Mouse (Mus musculus): ENCODE data around the gene Gtf3c5.
A peak's percentile ranks its signal among the peaks of the same experiment; 100 is the strongest.

The Gtf3c5 gene

GRCm38 (mm10) chr2:28534436-28535262, 48.9 kb downstream of the Gtf3c5 start:
- DNase-seq (ENCODE audit: low read depth) = peak; percentile 13

GRCm38 (mm10) chr2:28533901-28534435, 49.6 kb downstream of the Gtf3c5 start:
- peak; percentile 56 for DNase-seq (ENCODE audit: low read depth)

GRCm38 (mm10) chr2:28532938-28533771, 50.4 kb downstream of the Gtf3c5 start:
- DNase-seq (ENCODE audit: low read depth) = peak; percentile 93

- DNase-seq (ENCODE audit: low read depth) = no peak
Measured at GRCm38 (mm10) chr2:28530311-28530710, 53.2 kb downstream of the Gtf3c5 start.

GRCm38 (mm10) chr2:28529856-28530255, 53.7 kb downstream of the Gtf3c5 start:
- DNase-seq (ENCODE audit: low read depth) = no peak

GRCm38 (mm10) chr2:28528354-28528730, 55.2 kb downstream of the Gtf3c5 start:
- DNase-seq (ENCODE audit: low read depth) = no peak

- DNase-seq (ENCODE audit: low read depth) = no peak
Measured at GRCm38 (mm10) chr2:28527436-28528353, 55.9 kb downstream of the Gtf3c5 start.

- DNase-seq (ENCODE audit: low read depth) = peak; percentile 90
Measured at GRCm38 (mm10) chr2:28525943-28526876, 57.3 kb downstream of the Gtf3c5 start.

- DNase-seq (ENCODE audit: low read depth) = peak; percentile 91
Measured at GRCm38 (mm10) chr2:28525219-28525942, 58.2 kb downstream of the Gtf3c5 start.

- peak; percentile 55 for DNase-seq (ENCODE audit: low read depth)
Measured at GRCm38 (mm10) chr2:28524406-28524805, 59.1 kb downstream of the Gtf3c5 start.

- DNase-seq (ENCODE audit: low read depth) = peak; percentile 87
Measured at GRCm38 (mm10) chr2:28523643-28524117, 59.9 kb downstream of the Gtf3c5 start.

GRCm38 (mm10) chr2:28522166-28522565, 61.4 kb downstream of the Gtf3c5 start:
- DNase-seq (ENCODE audit: low read depth) = peak; percentile 36

- DNase-seq (ENCODE audit: low read depth) = no peak
Measured at GRCm38 (mm10) chr2:28521571-28522151, 61.9 kb downstream of the Gtf3c5 start.

- no peak for DNase-seq (ENCODE audit: low read depth)
Measured at GRCm38 (mm10) chr2:28520581-28520980, 63.0 kb downstream of the Gtf3c5 start.

GRCm38 (mm10) chr2:28518231-28518630, 65.3 kb downstream of the Gtf3c5 start:
- DNase-seq (ENCODE audit: low read depth) = peak; percentile 95

- DNase-seq (ENCODE audit: low read depth) = peak; percentile 98
Measured at GRCm38 (mm10) chr2:28517206-28517909, 66.2 kb downstream of the Gtf3c5 start.

Measured in induced T-regulatory cell, adult 2 months (primary cell).